Mouse (Mus musculus): Measurements from ENCODE around the gene Ifit3.
A peak's percentile ranks its signal among the peaks of the same experiment; 100 is the strongest.
"Not testable (repeated sequence)": the region's sequence is repeated elsewhere in the genome, so short reads cannot be mapped to it uniquely, and the experiment has no call there.

Gene Ifit3

GRCm38 (mm10) chr19:34587898-34588692 lies 4.8 kb downstream of the Ifit3 start:
- not testable (repeated sequence) for DNase-seq (ENCODE audit: low spot score in 2 of 2)

GRCm38 (mm10) chr19:34588959-34589358 lies 5.6 kb downstream of the Ifit3 start:
- no peak for DNase-seq (ENCODE audit: low spot score in 2 of 2)

GRCm38 (mm10) chr19:34593456-34593855 lies 10.1 kb downstream of the Ifit3 start:
- no peak for DNase-seq (ENCODE audit: low spot score in 2 of 2)

- not testable (repeated sequence) for DNase-seq (ENCODE audit: low spot score in 2 of 2)
These were observed 11.2 kb downstream of the Ifit3 start for GRCm38 (mm10) chr19:34594523-34594922.

GRCm38 (mm10) chr19:34596811-34597210 lies 13.5 kb downstream of the Ifit3 start:
- DNase-seq (ENCODE audit: low spot score in 2 of 2): no peak

- no peak for DNase-seq (ENCODE audit: low spot score in 2 of 2)
These were observed 15.0 kb downstream of the Ifit3 start for GRCm38 (mm10) chr19:34598341-34598740.

- not testable (repeated sequence) for DNase-seq (ENCODE audit: low spot score in 2 of 2)
These were observed 15.9 kb downstream of the Ifit3 start for GRCm38 (mm10) chr19:34599250-34599649.

- DNase-seq (ENCODE audit: low spot score in 2 of 2): not testable (repeated sequence)
These were observed 18.6 kb downstream of the Ifit3 start, which contains the start of gene Ifit1bl1 for GRCm38 (mm10) chr19:34601888-34602287. TSS of gene Ifit1bl1 (minus strand) at chr19:34601956.

- DNase-seq (ENCODE audit: low spot score in 2 of 2): no peak
These were observed 22.1 kb downstream of the Ifit3 start for GRCm38 (mm10) chr19:34605472-34605871.

GRCm38 (mm10) chr19:34607237-34608051 lies 24.1 kb downstream of the Ifit3 start, which contains the start of gene Ifit3b:
TSS of gene Ifit3b (plus strand) at chr19:34607970.
- DNase-seq (ENCODE audit: low spot score in 2 of 2): not testable (repeated sequence)

GRCm38 (mm10) chr19:34610118-34610517 lies 26.8 kb downstream of the Ifit3 start:
- DNase-seq (ENCODE audit: low spot score in 2 of 2): not testable (repeated sequence)

- DNase-seq (ENCODE audit: low spot score in 2 of 2): not testable (repeated sequence)
These were observed 29.1 kb downstream of the Ifit3 start for GRCm38 (mm10) chr19:34612243-34613001.

- no peak for DNase-seq (ENCODE audit: low spot score in 2 of 2)
These were observed 37.5 kb downstream of the Ifit3 start for GRCm38 (mm10) chr19:34620871-34621270.

GRCm38 (mm10) chr19:34623781-34624180 lies 40.5 kb downstream of the Ifit3 start:
- DNase-seq (ENCODE audit: low spot score in 2 of 2): no peak

- DNase-seq (ENCODE audit: low spot score in 2 of 2): no peak
These were observed 41.3 kb downstream of the Ifit3 start for GRCm38 (mm10) chr19:34624663-34625062.

GRCm38 (mm10) chr19:34627496-34627895 lies 44.2 kb downstream of the Ifit3 start:
- DNase-seq (ENCODE audit: low spot score in 2 of 2): no peak

GRCm38 (mm10) chr19:34631487-34631886 lies 48.2 kb downstream of the Ifit3 start:
- DNase-seq (ENCODE audit: low spot score in 2 of 2): no peak

GRCm38 (mm10) chr19:34633484-34633883 lies 50.2 kb downstream of the Ifit3 start:
- no peak for DNase-seq (ENCODE audit: low spot score in 2 of 2)

- DNase-seq (ENCODE audit: low spot score in 2 of 2): peak in 1 of 2 experiments; percentile 55
These were observed 53.7 kb downstream of the Ifit3 start for GRCm38 (mm10) chr19:34636933-34637557.
